Mouse (Mus musculus) myocyte (in vitro differentiated cells): ENCODE data around the gene Islr2.

Experiments
- CEBPB ChIP-seq: IDR thresholded peaks from 2 replicates; pipeline ENCODE4 v1.6.1; 2011; ENCODE audit warnings: mild to moderate bottlenecking, moderate library complexity; ENCODE audit not compliant: poor library complexity, insufficient read depth, severe bottlenecking
- E2F4 ChIP-seq: IDR thresholded peaks from one replicate; pipeline ENCODE4 v1.6.1; 2011; ENCODE audit warnings: mild to moderate bottlenecking, control low read depth, moderate library complexity; ENCODE audit not compliant: insufficient read depth
- MAX ChIP-seq: IDR thresholded peaks from one replicate; pipeline ENCODE4 v1.6.1; 2011; ENCODE audit warnings: low read depth, mild to moderate bottlenecking, control low read depth
- MYOD1 ChIP-seq, 3 experiments: IDR thresholded peaks; one replicate each; pipeline ENCODE4 v1.6.1; 2011; ENCODE audit warnings: control low read depth in 2 of 3, low read depth in 2 of 3, mild to moderate bottlenecking in 2 of 3, moderate library complexity in 1 of 3; ENCODE audit not compliant: insufficient read length in 2 of 3, control insufficient read depth in 1 of 3
- MYOG ChIP-seq, 3 experiments: IDR thresholded peaks; one replicate each; pipeline ENCODE4 v1.6.1; 2011; ENCODE audit warnings: control low read depth in 2 of 3, low read depth in 2 of 3, mild to moderate bottlenecking in 2 of 3; ENCODE audit not compliant: insufficient read length in 2 of 3, control insufficient read depth in 1 of 3, insufficient read depth in 1 of 3
- POLR2A ChIP-seq: IDR thresholded peaks from one replicate; pipeline ENCODE4 v1.6.1; 2011; ENCODE audit warnings: low read depth, mild to moderate bottlenecking, control low read depth, moderate library complexity; ENCODE audit not compliant: insufficient read length
- POLR2AphosphoS2 ChIP-seq: IDR thresholded peaks from one replicate; pipeline ENCODE4 v1.6.1; 2011; ENCODE audit warnings: low read depth, control low read depth; ENCODE audit not compliant: insufficient read length
- REST ChIP-seq: IDR thresholded peaks from one replicate; pipeline ENCODE4 v1.6.1; 2011; ENCODE audit warnings: mild to moderate bottlenecking, control low read depth, moderate library complexity; ENCODE audit not compliant: insufficient read depth, insufficient read length
- SRF ChIP-seq: IDR thresholded peaks from one replicate; pipeline ENCODE4 v1.6.1; 2011; ENCODE audit warnings: low read depth; ENCODE audit not compliant: control insufficient read depth, insufficient read length
- TCF12 ChIP-seq: IDR thresholded peaks from one replicate; pipeline ENCODE4 v1.6.1; 2011; ENCODE audit warnings: mild to moderate bottlenecking, control low read depth; ENCODE audit not compliant: poor library complexity, insufficient read depth, severe bottlenecking
- TCF3 ChIP-seq: IDR thresholded peaks from one replicate; pipeline ENCODE4 v1.6.1; 2011; ENCODE audit warnings: low read depth, control low read depth; ENCODE audit not compliant: insufficient read length
- USF1 ChIP-seq: IDR thresholded peaks from one replicate; pipeline ENCODE4 v1.6.1; 2011; ENCODE audit warnings: low read depth, mild to moderate bottlenecking, control low read depth, moderate library complexity

- TF ChIP-seq MAX, result no peak
- peak; percentile 66 for TF ChIP-seq POLR2A
- TF ChIP-seq USF1, result no peak
- TF ChIP-seq MYOG (IDR thresholded peaks at IDR 0.05; ENCODE audit: control insufficient read depth in 1 of 3, insufficient read depth in 1 of 3, insufficient read length in 2 of 3, low read depth in 2 of 3), result peak in 1 of 3 experiments; percentile 28
- TF ChIP-seq MYOD1 (IDR thresholded peaks at IDR 0.05; ENCODE audit: control insufficient read depth in 1 of 3, insufficient read length in 2 of 3, low read depth in 2 of 3), result no peak
- TF ChIP-seq REST, result no peak
- peak; percentile 24 for TF ChIP-seq POLR2AphosphoS2
- TF ChIP-seq E2F4, result no peak
- no peak for TF ChIP-seq CEBPB
- TF ChIP-seq TCF12, result no peak
- TF ChIP-seq TCF3, result no peak
- no peak for TF ChIP-seq SRF
These were observed 43.1 kb upstream of the Islr2 start for GRCm38 (mm10) chr9:58247064-58247759.
